Mouse (Mus musculus): ENCODE results near the gene Gm49486.

DNA sequence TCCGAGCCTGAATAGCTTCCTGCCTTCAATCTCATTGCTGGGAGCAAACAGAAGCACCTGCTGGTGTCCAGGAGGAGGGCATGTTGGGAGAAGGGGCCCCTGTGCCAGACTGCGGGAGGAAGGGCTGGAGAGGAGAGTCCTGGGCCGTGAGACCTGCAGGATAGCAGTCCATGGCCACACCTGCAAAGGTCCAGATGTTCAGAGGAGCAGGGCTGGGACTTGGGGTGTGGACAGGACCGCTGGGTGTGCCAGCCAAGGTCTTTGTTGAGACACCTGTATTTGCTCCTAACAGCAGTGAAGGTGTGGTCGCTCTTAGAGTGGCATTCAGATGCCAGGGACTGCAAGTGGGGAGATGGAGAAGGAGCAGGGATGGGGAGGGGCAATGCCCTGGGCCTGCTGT, 53.2 kb downstream of the Gm49486 start:
- TF ChIP-seq GATA1 (IDR thresholded peaks at IDR 0.05; ENCODE audit: low read length) (no peak), TAL1 (IDR thresholded peaks at IDR 0.05; ENCODE audit: low read length) (no peak)
